Mouse (Mus musculus): ENCODE data around the gene Slc39a10.

Slc39a10 gene

GRCm38 (mm10) chr1:46892752-46893151 is at the start of gene Slc39a10:
TSS of gene Slc39a10 (minus strand) at chr1:46892852.
- DNase-seq (ENCODE audit: low spot score in 2 of 2), result no peak

GRCm38 (mm10) chr1:46939295-46939694 is 46.6 kb upstream of the Slc39a10 start:
- no peak for DNase-seq (ENCODE audit: low spot score in 2 of 2)

GRCm38 (mm10) chr1:46937641-46938040 is 45.0 kb upstream of the Slc39a10 start:
- DNase-seq (ENCODE audit: low spot score in 2 of 2), result peak; percentile 53 to 65

GRCm38 (mm10) chr1:46927104-46927503 is 34.5 kb upstream of the Slc39a10 start:
- DNase-seq (ENCODE audit: low spot score in 2 of 2), result no peak

- no peak for DNase-seq (ENCODE audit: low spot score in 2 of 2)
These were observed 33.6 kb upstream of the Slc39a10 start for GRCm38 (mm10) chr1:46926239-46926638.

GRCm38 (mm10) chr1:46924992-46925391 is 32.3 kb upstream of the Slc39a10 start:
- DNase-seq (ENCODE audit: low spot score in 2 of 2), result no peak

- DNase-seq (ENCODE audit: low spot score in 2 of 2), result no peak
These were observed 30.3 kb upstream of the Slc39a10 start for GRCm38 (mm10) chr1:46922904-46923303.

GRCm38 (mm10) chr1:46921630-46922029 is 29.0 kb upstream of the Slc39a10 start:
- DNase-seq (ENCODE audit: low spot score in 2 of 2), result no peak

- no peak for DNase-seq (ENCODE audit: low spot score in 2 of 2)
These were observed 23.6 kb upstream of the Slc39a10 start for GRCm38 (mm10) chr1:46916237-46916636.

GRCm38 (mm10) chr1:46914349-46914748 is 21.7 kb upstream of the Slc39a10 start:
- DNase-seq (ENCODE audit: low spot score in 2 of 2), result no peak

- DNase-seq (ENCODE audit: low spot score in 2 of 2), result no peak
These were observed 20.0 kb upstream of the Slc39a10 start for GRCm38 (mm10) chr1:46912506-46913156.

- DNase-seq (ENCODE audit: low spot score in 2 of 2), result no peak
These were observed 17.5 kb upstream of the Slc39a10 start for GRCm38 (mm10) chr1:46910154-46910553.

- no peak for DNase-seq (ENCODE audit: low spot score in 2 of 2)
These were observed 13.1 kb upstream of the Slc39a10 start for GRCm38 (mm10) chr1:46905706-46906105.

- DNase-seq (ENCODE audit: low spot score in 2 of 2), result no peak
These were observed 9.5 kb upstream of the Slc39a10 start for GRCm38 (mm10) chr1:46902102-46902683.

- no peak for DNase-seq (ENCODE audit: low spot score in 2 of 2)
These were observed 1.7 kb upstream of the Slc39a10 start for GRCm38 (mm10) chr1:46894281-46894842.

GRCm38 (mm10) chr1:46888726-46889125 is 3.9 kb downstream of the Slc39a10 start:
- DNase-seq (ENCODE audit: low spot score in 2 of 2), result no peak

- no peak for DNase-seq (ENCODE audit: low spot score in 2 of 2)
These were observed 4.3 kb downstream of the Slc39a10 start for GRCm38 (mm10) chr1:46888324-46888723.

GRCm38 (mm10) chr1:46887908-46888307 is 4.7 kb downstream of the Slc39a10 start:
- no peak for DNase-seq (ENCODE audit: low spot score in 2 of 2)

- no peak for DNase-seq (ENCODE audit: low spot score in 2 of 2)
These were observed 6.6 kb downstream of the Slc39a10 start for GRCm38 (mm10) chr1:46886091-46886490.

GRCm38 (mm10) chr1:46885231-46885630 is 7.4 kb downstream of the Slc39a10 start:
- DNase-seq (ENCODE audit: low spot score in 2 of 2), result no peak

GRCm38 (mm10) chr1:46879951-46880350 is 12.7 kb downstream of the Slc39a10 start:
- DNase-seq (ENCODE audit: low spot score in 2 of 2), result no peak

GRCm38 (mm10) chr1:46873770-46874169 is 18.9 kb downstream of the Slc39a10 start:
- no peak for DNase-seq (ENCODE audit: low spot score in 2 of 2)

- DNase-seq (ENCODE audit: low spot score in 2 of 2), result no peak
These were observed 22.9 kb downstream of the Slc39a10 start for GRCm38 (mm10) chr1:46869788-46870187.

Data from right cerebral cortex, postnatal 36 days (tissue).